Mouse (Mus musculus) heart, embryonic 12.5 days (tissue): ENCODE results near the gene Cyb561d2. TPM values are rescaled to one million over a fixed set of nuclear protein-coding genes. Genes with fewer than 3 reads are reported as not detected.
A peak's percentile ranks its signal among the peaks of the same experiment; 100 is the strongest.

ENCODE experiments used
- ATAC-seq: fragments of 200-750 bp; cut with Nextera tagmentation; 2 replicates; pipeline ENCODE4 v1.8.0; 2017; ENCODE audit warnings: moderate TSS enrichment, moderate library complexity; ENCODE audit not compliant: insufficient number of reproducible peaks, low FRiP score
- H3K27ac ChIP-seq: fragments of 300-500 bp; sonication (generic); 2 replicates; pipeline ENCODE4 v1.5.1; 2016; ENCODE audit warnings: mild to moderate bottlenecking, moderate library complexity; ENCODE audit not compliant: poor library complexity, severe bottlenecking
- H3K27me3 ChIP-seq: fragments of 300-500 bp; sonication (generic); replicated peaks from 2 replicates; pipeline ENCODE4 v1.6.1; 2016; ENCODE audit warnings: mild to moderate bottlenecking, moderate library complexity
- H3K36me3 ChIP-seq: fragments of 300-500 bp; sonication (generic); 2 replicates; pipeline ENCODE4 v1.6.1; 2016; ENCODE audit warnings: mild to moderate bottlenecking, moderate library complexity
- H3K4me1 ChIP-seq: fragments of 300-500 bp; sonication (generic); replicated peaks from 2 replicates; pipeline ENCODE4 v1.6.1; 2016; ENCODE audit warnings: mild to moderate bottlenecking
- H3K4me2 ChIP-seq: fragments of 300-500 bp; sonication (generic); 2 replicates; pipeline ENCODE4 v1.6.1; 2016; ENCODE audit warnings: mild to moderate bottlenecking, moderate library complexity
- H3K4me3 ChIP-seq: fragments of 300-500 bp; sonication (generic); 2 replicates; pipeline ENCODE4 v1.5.1; 2016; ENCODE audit warnings: mild to moderate bottlenecking
- H3K9ac ChIP-seq: fragments of 300-500 bp; sonication (generic); 2 replicates; pipeline ENCODE4 v1.6.1; 2016; ENCODE audit warnings: mild to moderate bottlenecking, moderate library complexity
- H3K9me3 ChIP-seq: fragments of 300-500 bp; sonication (generic); replicated peaks from 2 replicates; pipeline ENCODE4 v1.6.1; 2016; ENCODE audit warnings: mild to moderate bottlenecking, moderate library complexity
- WGBS: fragments of 180-500 bp; shearing (Covaris S2); methylation state at CpG from one replicate; pipeline ENCODE4 v1.1.7; 2016; 5-methylcytosine and 5-hydroxymethylcytosine counted together
- polyA plus RNA-seq: library from polyadenylated mRNA; unstranded; fragments of >200 nt; fragmentation: Nextera tagmentation; extraction: Ambion mirVana; gene quantifications from 2 replicates; pipeline ENCODE4 v1.2.1, GENCODE M21; 2016

The Cyb561d2 gene
- polyA plus RNA-seq, 1 experiment from 2014 or later: 18.4 TPM

DNA sequence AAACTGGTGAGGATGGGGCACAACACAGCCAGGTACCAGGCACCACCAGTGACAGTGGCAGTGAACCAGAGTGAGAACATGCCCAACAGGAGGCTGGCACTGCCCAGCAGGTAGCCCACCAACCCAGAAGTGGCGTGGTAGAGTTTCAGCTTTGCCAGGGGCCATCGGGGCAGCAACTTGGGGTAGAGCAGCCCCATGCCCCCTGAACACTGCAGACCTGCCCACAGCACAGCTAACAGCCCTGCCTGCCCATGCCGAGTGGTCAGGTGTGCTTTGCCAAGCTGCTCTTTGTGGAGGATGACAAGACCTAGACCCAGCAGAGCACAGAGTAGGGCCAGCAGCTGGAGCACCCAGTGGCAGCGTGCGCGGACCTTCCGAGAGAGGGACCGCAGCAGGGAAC lies 2.1 kb downstream of the Cyb561d2 start:
- WGBS: 92% methylated on average over 8 of the region's 8 CpGs
- H3K4me3 ChIP-seq: no peak overlapping the region
- no peak for ATAC-seq
- H3K4me2 ChIP-seq: no peak overlapping the region
- peaks cover 53% of the 10 kb centered on the region for H3K36me3 ChIP-seq
- H3K27ac ChIP-seq: no peak overlapping the region
- H3K9ac ChIP-seq: no peak overlapping the region
- H3K27me3 ChIP-seq: no peaks in the 10 kb centered on the region
- peaks cover 42% of the 10 kb centered on the region for H3K4me1 ChIP-seq
- no peaks in the 10 kb centered on the region for H3K9me3 ChIP-seq

DNA sequence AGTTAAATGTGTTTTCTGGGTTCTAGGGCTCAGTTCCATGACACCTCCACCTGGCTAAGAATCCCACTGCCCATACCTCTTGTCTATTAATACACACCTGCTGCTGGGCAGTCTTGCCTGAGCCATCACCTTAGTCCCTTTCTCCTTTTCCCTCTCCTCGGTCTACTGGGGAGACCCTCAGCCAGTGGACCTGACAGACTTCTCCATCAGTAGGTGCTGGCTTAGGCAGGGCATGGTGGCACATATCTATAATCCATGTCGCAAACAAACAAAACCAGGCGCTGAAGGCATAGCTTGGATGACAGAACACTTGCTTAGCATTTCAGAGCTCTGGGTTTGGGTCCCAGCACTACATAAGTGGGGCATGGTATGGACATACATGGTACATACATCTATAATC lies 3.3 kb downstream of the Cyb561d2 start:
- Histone ChIP-seq H3K27ac (no peak overlapping the region), H3K9ac (no peak overlapping the region), H3K4me3 (no peak overlapping the region), H3K4me1 (peaks cover 42% of the 10 kb centered on the region), H3K9me3 (no peaks in the 10 kb centered on the region), H3K4me2 (no peak overlapping the region), H3K27me3 (no peaks in the 10 kb centered on the region), H3K36me3 (peaks cover 41% of the 10 kb centered on the region)
- no peak for ATAC-seq
- WGBS: 92% methylated on average over 3 of the region's 3 CpGs

DNA sequence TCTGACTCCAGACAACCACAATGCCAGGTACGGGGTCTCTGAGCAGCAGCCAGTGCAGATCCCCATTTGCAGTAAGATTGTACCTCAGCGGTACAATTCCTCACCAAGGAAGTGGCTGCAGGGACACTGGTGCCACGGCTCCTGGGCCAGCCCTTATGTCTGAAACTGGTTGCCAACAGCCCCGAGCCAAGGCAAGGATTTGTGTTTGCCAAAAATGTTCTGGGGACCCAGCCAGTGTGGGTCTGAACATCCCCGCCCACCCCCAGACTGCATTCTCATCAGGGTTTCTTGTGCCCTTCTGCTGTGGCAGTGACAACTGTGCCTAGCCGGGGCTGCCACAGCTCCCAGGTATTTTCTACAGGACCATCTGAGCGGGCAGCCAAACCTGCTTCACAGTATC lies 3.8 kb downstream of the Cyb561d2 start:
- 92% methylated on average over 7 of the region's 7 CpGs for WGBS
- Histone ChIP-seq H3K4me3 (no peak overlapping the region), H3K9me3 (no peaks in the 10 kb centered on the region), H3K9ac (no peak overlapping the region), H3K27ac (no peak overlapping the region), H3K36me3 (peaks cover 37% of the 10 kb centered on the region), H3K4me2 (no peak overlapping the region), H3K4me1 (peaks cover 42% of the 10 kb centered on the region), H3K27me3 (no peaks in the 10 kb centered on the region)
- ATAC-seq: no peak

DNA sequence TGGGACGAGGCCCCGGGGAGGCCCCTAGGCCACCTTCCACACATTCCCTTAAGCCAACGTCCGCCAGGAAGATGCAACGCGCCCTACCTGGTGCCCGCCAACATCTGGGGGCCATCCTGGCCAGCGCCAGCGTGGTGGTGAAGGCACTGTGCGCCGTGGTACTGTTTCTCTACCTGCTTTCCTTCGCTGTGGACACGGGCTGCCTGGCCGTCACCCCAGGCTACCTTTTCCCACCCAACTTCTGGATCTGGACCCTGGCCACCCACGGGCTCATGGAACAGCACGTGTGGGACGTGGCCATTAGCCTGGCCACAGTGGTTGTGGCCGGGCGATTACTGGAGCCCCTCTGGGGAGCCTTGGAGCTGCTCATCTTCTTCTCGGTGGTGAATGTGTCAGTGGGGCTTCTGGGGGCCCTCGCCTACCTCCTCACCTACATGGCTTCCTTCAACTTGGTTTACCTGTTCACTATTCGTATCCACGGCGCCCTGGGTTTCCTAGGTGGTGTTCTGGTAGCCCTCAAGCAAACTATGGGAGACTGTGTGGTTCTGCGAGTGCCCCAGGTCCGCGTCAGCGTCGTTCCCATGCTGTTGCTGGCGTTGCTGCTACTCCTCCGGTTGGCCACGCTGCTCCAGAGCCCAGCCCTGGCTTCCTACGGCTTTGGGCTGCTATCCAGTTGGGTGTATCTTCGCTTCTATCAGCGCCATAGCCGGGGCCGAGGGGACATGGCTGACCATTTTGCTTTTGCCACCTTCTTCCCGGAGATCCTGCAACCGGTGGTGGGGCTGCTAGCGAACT lies 7.4 kb downstream of the Cyb561d2 start:
- peak; percentile 17 for ATAC-seq
- H3K9ac ChIP-seq: peak overlapping the region; percentile 92
- peaks cover 31% of the 10 kb centered on the region for H3K36me3 ChIP-seq
- H3K4me3 ChIP-seq: peak overlapping the region; percentile 79
- H3K27me3 ChIP-seq: no peaks in the 10 kb centered on the region
- peaks cover 25% of the 10 kb centered on the region for H3K4me1 ChIP-seq
- WGBS: 0% methylated on average over 40 of the region's 40 CpGs
- H3K27ac ChIP-seq: peak overlapping the region; percentile 73
- peak overlapping the region; percentile 91 for H3K4me2 ChIP-seq
- H3K9me3 ChIP-seq: no peaks in the 10 kb centered on the region

DNA sequence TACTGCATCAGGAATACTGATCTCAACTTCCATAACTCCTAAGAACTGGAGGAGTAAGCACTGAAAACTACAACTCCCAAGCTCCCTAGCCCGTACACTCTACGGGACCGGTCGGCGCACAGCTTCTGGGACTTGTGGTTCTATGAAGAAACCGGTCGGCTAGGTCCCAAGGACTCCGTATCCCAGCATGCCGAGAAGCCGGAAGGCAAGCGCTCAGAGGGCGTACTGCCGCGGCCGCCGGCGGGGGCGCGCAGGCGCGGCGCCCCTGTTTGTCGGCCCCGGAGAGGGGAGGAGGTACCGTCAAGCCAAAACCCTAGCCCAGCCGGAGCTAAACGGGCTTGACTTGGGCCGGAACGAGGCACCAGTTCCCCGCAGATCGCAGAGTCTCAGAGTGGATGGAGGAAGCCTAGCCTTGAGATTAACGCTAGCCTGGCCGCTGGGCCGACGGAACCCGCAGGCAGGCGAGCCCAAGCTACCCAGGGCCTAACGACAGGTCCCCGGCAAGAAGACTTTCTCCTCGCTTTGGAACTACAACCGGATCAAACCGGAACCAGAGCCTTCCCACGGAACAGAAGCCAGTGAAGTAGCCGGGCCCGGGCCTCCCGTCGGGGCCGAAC lies 8.1 kb downstream of the Cyb561d2 start, which contains the start of gene Tmem115:
Gene Tmem115 (plus strand): TSS at position 155 of the 617 bp plus-strand sequence.
- peak within 1 kb of the TSS; percentile 79 for H3K4me3 ChIP-seq
- H3K4me1 ChIP-seq: peaks cover 25% of the 10 kb centered on the region
- no peaks in the 10 kb centered on the region for H3K27me3 ChIP-seq
- H3K27ac ChIP-seq: peak within 1 kb of the TSS; percentile 73
- peak within 1 kb of the TSS; percentile 92 for H3K9ac ChIP-seq
- under 1% methylated on average over 45 of the region's 48 CpGs for WGBS
- H3K4me2 ChIP-seq: peak within 1 kb of the TSS; percentile 91
- peaks cover 24% of the 10 kb centered on the region for H3K36me3 ChIP-seq
- peak; percentile 98 for ATAC-seq
- no peaks in the 10 kb centered on the region for H3K9me3 ChIP-seq

DNA sequence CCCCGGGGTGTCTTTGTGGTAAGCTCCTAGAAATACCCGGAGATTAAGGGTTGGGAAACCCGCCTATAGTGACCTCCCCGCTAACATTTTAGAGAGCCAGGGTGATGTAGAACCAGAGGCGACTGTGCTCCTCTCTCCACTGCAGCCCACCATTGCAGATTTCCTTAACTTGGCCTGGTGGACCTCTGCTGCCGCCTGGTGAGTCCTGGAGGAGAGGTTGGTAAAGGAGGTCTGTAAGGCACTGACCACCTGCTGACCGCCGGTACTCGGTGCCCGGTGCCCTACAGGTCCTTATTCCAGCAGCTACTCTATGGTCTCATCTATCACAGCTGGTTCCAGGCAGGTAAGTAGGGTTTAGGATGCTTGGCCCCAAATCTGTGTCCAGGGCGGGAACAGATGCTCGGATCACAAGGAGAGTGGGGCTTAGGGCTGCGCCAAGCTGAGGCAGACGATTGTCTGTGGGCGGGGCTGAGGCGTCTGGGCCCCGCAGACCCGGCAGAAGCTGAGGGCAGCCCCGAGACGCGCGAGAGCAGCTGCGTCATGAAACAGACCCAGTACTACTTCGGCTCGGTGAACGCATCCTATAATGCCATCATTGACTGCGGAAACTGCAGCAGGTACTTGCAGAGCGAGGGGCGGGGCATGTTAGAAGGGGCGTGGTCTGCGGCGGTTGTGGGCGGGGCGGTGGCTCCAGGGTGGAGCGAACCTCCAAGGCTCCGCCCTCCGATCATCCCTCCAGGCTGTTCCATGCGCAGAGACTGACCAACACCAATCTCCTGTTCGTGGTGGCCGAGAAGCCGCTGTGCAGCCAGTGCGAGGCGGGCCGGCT lies 15.6 kb downstream of the Cyb561d2 start:
- Histone ChIP-seq H3K27me3 (peaks cover 43% of the 10 kb centered on the region), H3K9ac (peak overlapping the region; percentile 52), H3K4me1 (peaks cover 35% of the 10 kb centered on the region)

DNA sequence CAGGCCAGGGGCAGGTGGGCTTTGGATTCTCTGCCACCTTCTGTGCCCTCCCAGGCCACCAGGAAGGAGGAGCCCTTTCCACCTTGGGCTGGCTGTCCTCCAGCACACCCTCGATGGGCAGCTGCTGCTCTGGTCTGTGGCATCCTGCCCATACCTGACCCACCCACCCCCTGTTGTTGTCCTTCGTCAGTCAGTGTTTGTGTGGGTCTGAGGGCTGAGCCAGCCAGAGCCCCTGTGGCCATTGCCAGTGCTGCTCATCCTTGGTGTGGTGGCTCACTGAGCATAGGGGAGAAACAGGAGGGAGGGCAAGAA lies 19.6 kb downstream of the Cyb561d2 start:
- no peaks in the 10 kb centered on the region for H3K9me3 ChIP-seq
- H3K27ac ChIP-seq: peak overlapping the region; percentile 39; the same call in 1 of the 2 replicates
- no peak for ATAC-seq
- H3K27me3 ChIP-seq: peaks cover 33% of the 10 kb centered on the region
- H3K4me2 ChIP-seq: peak overlapping the region; percentile 59
- 0 out of 2 replicates have a peak overlapping the region, but pooled peaks have one; percentile 1 for H3K9ac ChIP-seq
- H3K4me3 ChIP-seq: no peak overlapping the region
- peaks cover 36% of the 10 kb centered on the region for H3K4me1 ChIP-seq
- WGBS: 39% methylated on average over 2 of the region's 2 CpGs
- peaks cover 4% of the 10 kb centered on the region; the same call in 1 of the 2 replicates for H3K36me3 ChIP-seq

More for the DNA sequence above, 15.6 kb downstream of the Cyb561d2 start:
- peak overlapping the region; percentile 75 for H3K4me2 ChIP-seq
- WGBS: 13% methylated on average over 44 of the region's 44 CpGs
- peaks cover 4% of the 10 kb centered on the region; the same call in 1 of the 2 replicates for H3K36me3 ChIP-seq
- no peaks in the 10 kb centered on the region for H3K9me3 ChIP-seq
- H3K4me3 ChIP-seq: peak overlapping the region; percentile 43
- no peak overlapping the region for H3K27ac ChIP-seq
- ATAC-seq: peak; percentile 66

DNA sequence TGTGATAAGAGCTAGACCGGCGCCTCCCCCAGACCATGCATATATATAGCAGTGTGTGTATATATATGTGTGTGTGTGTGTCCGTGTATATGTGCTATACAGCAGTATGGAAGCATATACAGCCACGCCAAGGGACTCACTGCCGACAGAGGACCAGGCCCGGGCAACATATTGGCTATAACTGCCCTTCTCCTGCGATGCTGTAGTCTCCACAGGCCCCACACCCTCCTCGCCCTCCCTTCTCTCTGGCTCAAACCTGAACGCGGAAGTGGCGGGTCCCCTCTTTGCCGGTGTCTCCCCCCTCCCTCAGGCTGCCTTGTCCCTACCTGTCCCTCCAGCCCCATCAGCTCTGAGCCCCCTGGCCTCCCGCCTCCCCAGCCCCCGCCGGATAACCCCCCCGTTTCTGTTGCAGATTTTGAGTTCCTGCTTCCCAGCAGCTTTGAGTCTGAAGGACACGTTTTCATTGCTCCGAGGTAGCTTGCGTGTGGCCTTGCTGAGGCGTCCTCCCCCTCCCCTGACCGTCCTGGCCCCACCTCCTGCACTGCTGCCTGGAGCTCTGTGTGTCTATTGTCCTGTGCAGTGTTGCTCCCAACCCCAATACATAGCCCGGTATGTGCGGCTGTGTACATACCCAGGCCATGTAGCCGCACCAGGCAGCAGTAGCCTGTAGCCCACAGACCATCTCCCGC lies 20.1 kb downstream of the Cyb561d2 start:
- Histone ChIP-seq H3K9ac (0 out of 2 replicates have a peak overlapping the region, but pooled peaks have one; percentile 1), H3K9me3 (no peaks in the 10 kb centered on the region), H3K36me3 (peaks cover 4% of the 10 kb centered on the region; the same call in 1 of the 2 replicates), H3K4me3 (peak overlapping the region; percentile 14; the same call in 1 of the 2 replicates), H3K27ac (peak overlapping the region; percentile 50), H3K27me3 (peaks cover 29% of the 10 kb centered on the region), H3K4me1 (peaks cover 35% of the 10 kb centered on the region), H3K4me2 (peak overlapping the region; percentile 59)
- peak; percentile 59 for ATAC-seq
- WGBS: 25% methylated on average over 25 of the region's 25 CpGs

DNA sequence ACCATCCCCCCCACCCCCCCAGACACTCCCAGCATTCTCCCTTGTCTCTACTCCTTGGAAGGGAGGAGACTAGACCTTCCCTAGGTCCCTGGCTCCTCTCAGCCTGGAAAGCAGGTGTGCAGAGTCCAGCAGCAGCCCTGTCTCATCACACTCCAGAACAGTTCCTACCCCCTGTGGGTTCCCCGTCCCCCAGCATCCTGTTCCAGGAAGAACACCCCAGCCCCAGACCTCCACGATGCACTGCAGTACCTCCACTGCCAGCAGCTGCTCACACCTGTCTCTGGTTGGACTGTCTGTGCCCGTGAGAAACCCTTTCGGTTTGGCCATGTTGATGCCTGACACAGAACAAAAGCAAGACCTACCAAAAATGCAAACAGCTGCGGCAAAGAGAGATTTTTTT lies 20.8 kb downstream of the Cyb561d2 start:
- peaks cover 4% of the 10 kb centered on the region; the same call in 1 of the 2 replicates for H3K36me3 ChIP-seq
- peak overlapping the region; percentile 59 for H3K4me2 ChIP-seq
- no peak for ATAC-seq
- peaks cover 22% of the 10 kb centered on the region for H3K27me3 ChIP-seq
- peaks cover 30% of the 10 kb centered on the region for H3K4me1 ChIP-seq
- no peaks in the 10 kb centered on the region for H3K9me3 ChIP-seq
- 59% methylated on average over 5 of the region's 5 CpGs for WGBS
- H3K27ac ChIP-seq: peak overlapping the region; percentile 48; the same call in 1 of the 2 replicates
- H3K9ac ChIP-seq: no peak overlapping the region
- no peak overlapping the region for H3K4me3 ChIP-seq

DNA sequence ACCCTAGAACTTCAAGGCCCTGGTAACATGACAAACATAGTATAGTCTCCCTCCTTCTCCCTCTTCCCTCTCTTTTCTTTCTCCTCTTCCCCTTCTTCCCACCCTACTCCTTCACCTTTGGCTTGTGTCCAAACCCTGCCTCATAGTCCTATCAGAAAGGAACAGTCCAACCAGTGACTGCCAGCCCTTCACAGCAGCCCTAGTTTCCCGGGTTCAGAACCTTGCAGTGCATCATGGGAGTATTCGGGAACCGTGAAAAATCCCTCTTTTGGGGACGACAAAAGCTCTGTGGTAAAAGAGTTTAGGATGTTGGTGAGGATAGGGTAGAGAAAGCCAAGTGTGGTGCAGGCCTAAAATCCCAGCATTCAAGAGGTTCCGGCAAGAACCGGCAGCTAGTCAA lies 21.7 kb downstream of the Cyb561d2 start:
- peaks cover 30% of the 10 kb centered on the region for H3K4me1 ChIP-seq
- peaks cover 14% of the 10 kb centered on the region for H3K27me3 ChIP-seq
- peaks cover 4% of the 10 kb centered on the region; the same call in 1 of the 2 replicates for H3K36me3 ChIP-seq
- H3K4me3 ChIP-seq: no peak overlapping the region
- no peaks in the 10 kb centered on the region for H3K9me3 ChIP-seq
- no peak overlapping the region for H3K27ac ChIP-seq
- H3K9ac ChIP-seq: no peak overlapping the region
- 60% methylated on average over 6 of the region's 6 CpGs for WGBS
- ATAC-seq: no peak
- H3K4me2 ChIP-seq: no peak overlapping the region
